Mouse (Mus musculus) kidney, postnatal 4 days (tissue): ENCODE data around the gene Ldlrad1.
A peak's percentile ranks its signal among the peaks of the same experiment; 100 is the strongest.

Experiments used
- DNase-seq, 2 experiments: peaks; one replicate each; pipeline ENCODE4 v3.0.0; 2021; ENCODE audit warnings: mixed read lengths in 2 of 2

Gene Ldlrad1

DNA sequence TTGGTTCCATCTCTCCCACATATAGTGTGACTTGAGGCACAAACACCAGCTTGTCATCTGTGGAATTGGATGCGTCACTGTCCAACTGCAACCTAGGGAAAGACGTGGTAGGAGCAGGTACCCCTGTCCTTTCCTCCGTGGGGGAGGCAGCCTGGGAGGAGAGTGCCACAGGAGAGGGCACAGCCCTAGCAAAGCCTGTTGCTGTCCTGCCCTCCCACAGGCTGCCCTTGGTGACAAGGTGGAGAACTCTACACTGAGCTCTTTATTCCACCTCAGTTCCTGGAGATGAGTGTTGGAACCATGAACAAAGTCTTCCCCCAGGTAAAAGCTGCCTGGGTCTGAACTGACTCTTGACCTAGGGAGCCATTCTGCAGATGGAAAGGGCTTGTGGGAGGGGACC, at the start of gene Ldlrad1:
TSS of gene Ldlrad1 (plus strand) at position 301 of the 400 bp plus-strand sequence.
- DNase-seq: no peak

DNA sequence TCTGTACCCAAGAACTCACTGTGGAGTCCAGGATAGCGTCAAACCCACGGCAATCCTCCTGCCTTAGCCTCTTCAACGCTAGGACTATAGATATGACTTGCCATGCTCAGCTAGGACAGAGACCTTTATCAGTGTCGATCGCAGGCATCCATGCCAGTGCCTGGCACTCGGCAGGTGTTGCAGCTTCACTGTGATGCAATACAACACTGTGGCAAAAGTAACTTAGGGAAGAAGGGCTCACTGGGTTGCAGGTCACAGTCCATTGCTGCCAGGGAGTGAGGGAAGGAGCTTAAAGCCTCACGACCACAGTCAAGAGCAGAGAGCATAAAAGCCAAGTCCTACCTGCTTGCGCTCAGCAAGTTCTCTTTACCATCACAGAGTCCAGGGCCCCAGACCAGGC, 48.8 kb upstream of the Ldlrad1 start:
- no peak for DNase-seq

DNA sequence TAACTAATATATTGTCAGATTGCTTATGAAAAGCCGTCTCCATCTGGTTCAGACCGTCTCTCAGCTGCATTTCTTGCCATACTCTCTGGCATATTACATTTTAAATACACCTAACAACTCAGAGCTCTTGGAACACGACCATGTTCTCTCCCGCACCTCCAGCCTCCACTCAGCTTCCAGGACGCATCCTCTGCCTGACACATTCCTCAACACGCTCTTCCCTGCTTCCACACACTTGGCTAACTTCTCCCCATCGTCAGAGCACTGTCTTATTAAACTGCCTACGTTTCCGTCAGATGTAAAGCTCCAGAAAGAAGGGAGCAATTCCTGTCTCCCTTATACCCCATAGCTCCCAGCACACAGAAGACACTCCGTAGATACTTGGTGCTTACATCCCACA, 45.6 kb upstream of the Ldlrad1 start:
- no peak for DNase-seq

DNA sequence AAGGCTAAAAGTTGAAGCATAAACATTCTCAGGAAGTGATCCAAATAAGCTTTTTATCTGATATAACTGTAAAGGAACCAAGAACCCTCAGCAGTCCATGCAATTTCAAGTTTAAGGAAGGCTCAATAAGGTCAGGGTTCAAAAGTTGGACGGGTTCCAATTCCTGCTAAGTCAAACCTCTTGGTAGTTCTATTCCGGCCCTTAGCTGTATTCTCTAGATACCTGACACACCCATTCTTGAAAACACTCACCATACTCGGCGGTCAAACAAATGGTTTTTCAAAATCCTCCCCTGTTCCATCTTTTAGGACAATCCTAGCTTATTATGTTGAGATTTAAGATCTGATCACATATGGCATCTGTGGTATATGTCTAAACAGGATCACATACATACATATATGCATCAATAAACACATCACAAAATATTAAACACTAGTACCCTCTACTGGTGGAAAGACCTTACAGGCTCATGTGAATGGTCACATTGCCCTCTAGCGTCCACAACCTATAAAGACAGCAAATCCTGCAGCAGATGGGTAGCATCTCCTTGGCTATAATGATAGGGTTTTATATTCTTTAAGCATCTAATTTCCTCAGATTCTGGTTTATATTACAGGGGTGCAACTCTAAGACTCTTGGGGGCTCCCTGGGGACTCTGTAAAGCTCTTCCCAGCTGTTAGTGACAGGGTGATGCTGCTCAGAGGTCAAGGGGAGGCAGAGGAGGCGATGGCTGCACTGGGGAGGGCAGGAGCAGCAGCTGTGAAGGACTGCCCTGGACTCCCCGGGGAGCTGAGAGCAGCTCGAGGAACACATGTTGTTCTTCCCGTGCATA, 45.0 kb upstream of the Ldlrad1 start:
- DNase-seq: peak; percentile 70 to 76

DNA sequence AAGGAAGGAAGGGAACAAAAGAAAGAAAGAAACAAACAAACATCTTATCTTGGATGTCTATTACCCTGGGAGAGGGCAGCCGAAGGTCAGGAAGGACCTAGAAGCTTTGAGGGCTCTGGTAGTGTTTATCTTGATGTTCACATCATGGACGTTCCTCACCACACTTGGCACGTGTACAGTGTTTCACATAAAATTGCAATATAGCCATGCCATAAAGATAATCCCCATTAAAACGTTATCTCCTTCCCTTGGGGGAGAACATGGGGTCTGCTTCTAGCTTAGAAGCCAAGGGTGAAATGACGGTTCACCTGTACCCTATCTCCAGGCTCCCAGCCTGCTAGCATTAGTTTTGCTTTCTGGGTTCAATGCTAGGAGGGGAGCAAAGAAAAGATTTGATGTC, 42.3 kb upstream of the Ldlrad1 start:
- DNase-seq: no peak

DNA sequence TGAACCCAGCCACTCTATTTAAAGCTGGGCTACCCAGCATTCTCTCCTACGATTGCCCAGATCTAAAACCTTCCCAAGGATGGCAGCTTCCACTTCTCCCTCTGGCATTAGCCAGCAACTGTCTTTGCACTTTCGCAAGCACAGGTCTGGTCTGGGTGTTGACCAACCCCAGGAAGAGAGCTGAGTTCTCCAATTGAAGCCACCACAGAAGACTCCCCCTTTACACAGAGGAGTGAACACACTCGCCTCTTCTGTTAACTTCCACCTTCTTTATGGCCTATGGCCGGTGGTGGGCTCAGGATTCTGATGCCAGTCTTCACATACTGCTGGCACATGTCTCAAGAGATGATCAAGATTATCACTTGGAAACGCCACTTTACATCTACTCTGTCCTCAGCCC, 41.2 kb upstream of the Ldlrad1 start:
- DNase-seq: no peak

DNA sequence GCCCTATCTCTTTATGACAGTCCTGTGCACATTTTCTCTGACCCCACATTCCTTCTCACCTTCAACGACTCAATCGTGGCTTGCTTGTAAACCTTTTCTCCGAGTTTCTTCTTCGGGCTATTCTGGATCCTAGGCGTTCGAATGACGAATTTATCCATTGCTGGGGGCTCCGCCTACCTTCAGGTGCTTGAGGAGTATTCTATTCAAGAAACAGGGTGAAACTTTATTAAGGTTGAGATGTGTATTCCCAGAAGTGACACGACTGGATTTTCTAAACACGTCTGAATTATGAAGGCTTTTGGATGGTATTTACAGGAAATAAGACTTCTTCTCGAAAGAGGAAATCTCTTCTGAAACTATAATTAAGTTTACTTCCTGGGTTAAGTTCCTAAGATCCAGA, 31.5 kb upstream of the Ldlrad1 start:
- DNase-seq: peak in 1 of 2 experiments; percentile 3

DNA sequence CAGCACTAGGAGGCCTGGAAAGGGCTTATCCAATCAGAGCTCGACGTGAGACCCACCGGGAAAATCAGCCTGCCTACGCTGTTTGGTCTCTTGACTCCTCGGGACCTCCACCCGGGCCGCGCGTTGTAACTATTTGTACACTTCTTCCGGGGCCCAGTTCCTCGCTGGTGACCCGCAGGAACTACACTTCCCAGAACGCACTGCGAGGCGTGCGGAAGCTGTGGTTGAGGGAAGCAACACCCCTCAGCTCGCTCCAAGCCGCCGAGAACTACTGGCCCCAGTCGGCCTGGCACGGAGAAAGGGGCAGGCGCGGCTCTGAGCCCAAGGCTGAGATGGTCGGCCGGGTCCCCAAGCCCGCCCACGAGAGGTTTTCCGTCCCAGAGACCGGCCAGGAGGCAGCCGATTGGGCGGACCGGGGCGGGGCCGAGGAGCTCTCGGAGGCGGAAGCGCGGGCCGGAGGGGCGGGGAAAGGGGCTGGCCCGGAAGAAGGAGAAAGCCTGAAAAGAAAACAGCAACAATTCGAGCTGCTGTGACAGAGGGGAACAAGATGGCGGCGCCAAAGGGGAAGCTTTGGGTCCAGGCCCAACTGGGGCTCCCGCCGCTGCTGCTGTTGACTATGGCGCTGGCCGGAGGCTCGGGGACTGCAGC, 30.7 kb upstream of the Ldlrad1 start, which contains the start of gene Tmem59:
TSS of gene Tmem59 (plus strand) at position 218 of the 648 bp plus-strand sequence.
- DNase-seq: peak; percentile 98 to 99

DNA sequence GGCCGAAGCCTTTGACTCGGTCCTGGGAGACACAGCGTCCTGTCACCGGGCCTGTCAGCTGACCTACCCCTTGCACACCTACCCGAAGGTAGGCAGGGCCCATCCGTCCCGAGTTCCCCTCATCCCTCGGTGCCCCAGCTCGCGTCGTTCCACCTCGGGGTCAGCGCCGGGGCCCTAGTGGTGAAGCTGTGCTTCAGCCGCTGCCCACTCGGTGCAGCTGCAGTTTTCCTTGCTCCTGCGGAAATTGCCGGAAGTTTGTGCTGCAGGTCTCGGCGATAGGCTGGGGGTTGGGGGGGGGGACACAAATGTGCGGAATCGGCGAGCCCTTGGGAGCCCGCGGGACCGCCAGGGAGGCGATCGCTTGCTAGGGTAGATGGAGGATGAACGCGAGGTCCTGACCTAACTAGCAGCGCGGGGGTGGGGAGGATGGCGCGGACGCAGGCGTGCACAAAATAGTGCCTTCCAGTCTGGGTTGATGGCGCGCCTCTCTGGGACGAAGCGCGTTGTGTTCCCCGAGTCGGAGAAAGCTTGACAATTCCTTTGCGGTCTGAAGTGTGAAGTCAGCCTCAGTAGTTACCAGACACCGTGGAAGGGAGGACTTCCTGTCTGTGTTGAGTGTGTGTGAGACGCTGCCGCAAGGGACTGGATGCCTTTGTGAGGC, 30.0 kb upstream of the Ldlrad1 start, which contains the start of gene Tceanc2:
TSS of gene Tceanc2 (minus strand) at position 287 of the 661 bp plus-strand sequence.
- peak; percentile 68 to 80 for DNase-seq

DNA sequence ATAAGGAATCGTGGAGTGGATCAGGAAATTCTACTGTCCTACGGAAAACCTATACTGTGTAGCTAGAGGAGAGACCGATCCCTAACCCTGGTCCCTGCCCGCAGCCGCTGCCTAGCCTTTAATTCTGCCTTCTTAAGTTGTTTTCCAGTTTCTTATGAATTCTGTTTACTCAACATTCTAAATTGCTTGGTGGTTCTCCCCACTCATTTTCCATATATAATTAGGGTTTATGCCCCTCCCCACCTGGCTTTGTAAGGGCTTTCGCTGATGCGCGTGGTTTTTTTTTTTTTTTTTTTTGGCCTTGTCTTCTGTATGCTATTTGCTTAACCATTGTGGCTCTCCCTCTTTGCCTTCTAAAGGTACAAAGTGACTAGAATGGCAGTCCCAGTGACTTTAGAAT, 29.4 kb upstream of the Ldlrad1 start:
- DNase-seq: no peak

DNA sequence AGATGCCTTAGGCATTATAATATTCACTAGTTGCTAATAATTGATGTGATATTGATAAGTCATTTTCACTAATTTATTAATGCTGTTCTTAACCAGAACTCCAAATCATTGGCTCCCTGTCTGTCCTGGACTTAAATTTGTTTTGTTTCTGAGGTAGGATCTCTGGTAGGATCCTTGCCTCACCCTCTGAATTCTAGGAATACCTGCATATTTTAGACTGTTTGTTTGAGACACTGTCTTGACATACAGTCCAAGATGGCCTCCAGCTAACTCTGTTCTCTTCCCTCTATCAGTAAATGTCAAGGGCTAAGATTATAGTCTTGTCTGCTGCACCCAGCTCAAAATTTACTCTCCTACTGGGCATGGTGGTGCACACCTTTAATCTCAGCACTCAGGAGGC, 28.2 kb upstream of the Ldlrad1 start:
- DNase-seq: no peak

DNA sequence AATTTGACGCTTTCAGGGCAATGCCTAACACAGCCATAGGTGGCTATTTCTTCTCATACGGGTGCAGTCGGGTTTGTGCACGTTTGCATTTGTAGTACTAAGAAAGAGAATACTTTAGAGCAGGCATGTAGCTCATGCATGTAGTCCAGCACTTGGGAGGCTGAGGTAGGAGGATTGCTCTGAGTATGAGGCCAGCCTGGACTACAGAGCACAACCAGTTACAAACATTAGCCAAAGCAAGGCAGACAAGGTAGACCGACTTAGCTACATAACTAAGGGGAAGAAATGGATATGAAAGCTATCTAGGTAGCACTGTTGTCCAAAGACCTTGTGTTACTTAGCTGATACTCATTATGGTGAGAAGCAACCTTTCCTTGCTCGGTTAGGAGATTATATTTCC, 27.1 kb upstream of the Ldlrad1 start:
- DNase-seq: no peak

DNA sequence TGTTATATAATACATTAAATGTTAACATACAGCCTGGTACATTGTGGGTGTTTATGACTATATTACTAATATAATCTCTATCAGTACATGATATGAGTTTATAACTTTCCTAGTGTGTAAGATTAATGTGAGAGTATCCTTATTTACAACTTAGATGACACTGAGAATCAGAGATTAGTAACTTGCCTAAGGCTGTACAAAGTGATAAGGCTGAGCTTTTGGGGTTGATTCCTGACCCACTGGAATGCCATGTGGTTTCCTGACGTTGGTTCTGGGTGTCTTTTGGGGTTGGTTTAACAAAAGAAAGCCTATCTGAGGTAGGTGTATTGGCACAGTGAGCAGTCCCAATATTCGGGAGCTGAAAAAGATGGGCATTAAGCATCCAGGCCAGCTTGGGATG, 26.2 kb upstream of the Ldlrad1 start:
- DNase-seq: no peak

DNA sequence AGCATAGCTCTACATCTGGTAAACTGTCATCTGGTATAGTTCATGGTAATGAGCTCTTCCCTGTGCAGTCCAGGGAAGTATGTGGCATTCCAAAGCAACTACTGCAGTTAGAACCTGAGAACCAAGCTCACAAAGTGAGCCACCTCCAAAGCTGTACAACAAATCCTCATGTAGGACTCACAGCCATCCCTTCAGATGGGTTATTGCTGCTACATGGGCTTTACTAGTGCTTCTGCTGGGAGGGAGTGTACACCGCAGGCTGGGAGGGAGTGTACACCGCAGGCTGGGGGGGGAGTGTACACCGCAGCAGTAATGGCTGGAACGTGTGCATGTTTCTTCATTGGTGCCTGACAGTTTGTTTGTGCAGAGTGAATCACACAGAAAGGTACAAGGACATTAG, 25.8 kb upstream of the Ldlrad1 start:
- DNase-seq: no peak

DNA sequence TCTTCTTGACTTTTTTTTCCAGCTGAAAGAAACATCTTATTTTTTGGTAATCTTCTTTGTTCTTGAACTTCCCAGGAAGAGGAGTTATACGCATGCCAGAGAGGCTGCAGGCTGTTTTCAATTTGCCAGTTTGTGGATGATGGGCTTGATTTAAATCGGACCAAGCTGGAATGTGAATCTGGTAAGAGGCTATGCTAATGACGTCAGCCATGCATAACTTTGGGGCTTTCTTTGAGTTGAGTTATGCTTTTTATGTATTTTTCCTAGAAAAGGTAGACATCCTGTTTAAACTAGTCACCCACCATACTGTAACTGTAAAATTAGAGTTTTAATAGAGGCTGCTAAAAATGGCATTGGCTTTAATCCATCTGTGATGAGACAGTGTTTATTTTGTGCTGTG, 23.3 kb upstream of the Ldlrad1 start:
- no peak for DNase-seq

DNA sequence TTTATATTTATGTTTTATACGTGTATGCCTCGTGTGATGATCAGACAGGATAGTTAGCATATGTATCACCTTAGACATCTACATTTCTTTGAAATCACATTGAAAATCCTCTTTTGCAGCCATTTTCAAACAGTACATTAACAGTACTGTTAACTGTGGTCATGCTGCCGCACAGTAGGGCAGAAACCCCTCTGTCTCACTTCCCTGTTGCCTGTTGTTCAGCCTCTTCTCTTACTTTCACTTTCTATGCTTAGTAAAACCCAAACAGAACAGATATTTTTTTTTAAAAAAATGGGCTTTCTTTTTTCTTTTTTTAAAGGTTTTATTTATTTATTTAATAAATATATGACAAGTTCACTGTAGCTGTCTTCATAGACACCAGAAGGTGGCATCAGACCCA, 15.1 kb upstream of the Ldlrad1 start:
- DNase-seq: no peak

DNA sequence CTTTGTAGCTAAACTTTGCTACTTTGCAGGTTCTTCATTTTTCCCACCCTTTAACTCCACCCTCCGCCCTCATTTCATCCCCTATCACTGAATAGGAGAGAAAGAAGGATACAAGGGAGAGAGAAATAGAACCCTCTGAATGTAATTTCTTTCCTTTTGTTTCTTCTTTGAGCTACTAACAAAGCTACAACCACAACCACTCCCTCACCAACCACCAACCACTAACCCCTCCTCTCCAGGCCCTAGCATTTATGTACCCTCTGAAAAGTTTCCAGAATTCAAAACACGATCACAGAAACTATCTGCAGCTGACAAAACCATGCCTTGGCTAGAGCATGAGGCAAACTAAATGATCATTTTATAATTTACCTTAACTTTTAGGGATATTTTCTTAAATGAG, 12.5 kb upstream of the Ldlrad1 start:
- DNase-seq: no peak

DNA sequence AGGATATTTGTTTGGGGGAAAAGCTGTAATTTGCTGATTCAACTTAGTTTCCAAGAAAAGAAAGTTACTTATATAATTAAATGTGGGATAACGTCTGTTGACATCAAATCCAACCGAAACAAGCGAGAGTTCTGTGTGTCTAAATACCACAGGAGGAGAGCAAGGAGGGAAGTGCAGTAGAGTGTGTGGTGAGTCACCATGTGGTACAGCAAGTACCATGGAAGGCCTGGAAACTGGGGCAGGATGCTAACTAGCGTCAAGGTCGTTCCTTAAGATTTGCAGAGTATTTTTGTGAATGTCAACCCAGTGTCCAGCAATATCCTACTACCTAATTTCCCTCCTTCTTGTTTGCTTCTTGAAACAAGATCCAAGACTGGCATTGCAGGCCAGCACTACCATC, 10.9 kb upstream of the Ldlrad1 start:
- DNase-seq: no peak

DNA sequence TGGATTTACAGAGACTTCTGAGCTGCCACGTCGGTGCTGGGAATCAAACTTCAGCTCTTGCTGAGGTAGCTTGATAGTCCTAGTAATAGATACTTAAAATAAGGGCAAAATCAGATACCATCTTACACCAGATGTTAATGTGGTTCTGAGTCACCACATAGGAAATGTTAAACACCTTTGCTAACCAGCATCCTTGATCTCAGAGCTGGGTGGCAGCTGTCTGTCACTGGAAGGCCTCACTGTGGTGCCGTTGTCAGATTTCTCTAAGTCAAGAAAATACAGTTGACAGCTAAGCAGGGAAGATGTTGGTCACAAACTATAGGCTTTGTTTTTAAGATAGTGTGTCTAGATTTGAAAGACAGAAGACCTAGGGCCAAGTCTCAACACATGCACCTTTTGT, 7.2 kb upstream of the Ldlrad1 start:
- DNase-seq: no peak

DNA sequence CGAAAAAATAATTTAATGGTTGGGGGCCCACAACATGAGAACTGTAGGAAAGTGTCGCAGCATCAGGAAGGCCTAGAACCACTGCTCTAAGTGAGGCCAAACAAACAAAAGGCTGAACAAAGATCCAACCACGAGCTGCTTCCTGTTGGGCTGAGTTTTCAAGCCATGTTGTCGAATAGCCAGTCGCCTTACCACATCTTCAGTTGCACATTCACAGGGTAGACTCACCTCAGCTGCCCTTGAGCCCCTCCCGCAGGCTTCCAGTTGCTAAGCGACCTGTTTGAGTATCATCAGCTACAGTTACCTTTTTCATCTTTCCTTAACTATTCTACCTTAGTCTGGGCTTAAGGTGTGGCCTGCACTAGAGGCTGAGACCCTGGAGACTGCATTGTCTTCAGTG, 6.0 kb upstream of the Ldlrad1 start:
- DNase-seq: no peak

DNA sequence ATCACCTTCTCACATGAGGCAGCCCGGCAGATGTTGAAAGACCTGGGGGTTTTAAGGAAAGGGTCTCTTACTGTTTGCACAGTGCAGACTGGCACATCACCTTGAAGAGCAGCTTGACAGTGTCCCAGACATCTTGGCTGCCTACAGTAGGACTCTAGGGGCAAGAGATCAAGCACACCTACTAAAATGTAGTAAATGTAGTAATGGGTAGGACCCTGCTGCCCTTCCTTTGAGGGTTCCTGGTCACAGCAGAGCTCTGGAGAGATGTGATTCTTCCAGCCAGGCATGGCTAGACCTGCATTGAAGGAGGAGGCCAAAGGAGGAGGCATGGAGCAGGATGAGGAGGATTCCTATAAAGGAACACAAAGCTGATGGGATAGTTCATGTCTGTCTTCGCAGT, 2.0 kb upstream of the Ldlrad1 start:
- no peak for DNase-seq

DNA sequence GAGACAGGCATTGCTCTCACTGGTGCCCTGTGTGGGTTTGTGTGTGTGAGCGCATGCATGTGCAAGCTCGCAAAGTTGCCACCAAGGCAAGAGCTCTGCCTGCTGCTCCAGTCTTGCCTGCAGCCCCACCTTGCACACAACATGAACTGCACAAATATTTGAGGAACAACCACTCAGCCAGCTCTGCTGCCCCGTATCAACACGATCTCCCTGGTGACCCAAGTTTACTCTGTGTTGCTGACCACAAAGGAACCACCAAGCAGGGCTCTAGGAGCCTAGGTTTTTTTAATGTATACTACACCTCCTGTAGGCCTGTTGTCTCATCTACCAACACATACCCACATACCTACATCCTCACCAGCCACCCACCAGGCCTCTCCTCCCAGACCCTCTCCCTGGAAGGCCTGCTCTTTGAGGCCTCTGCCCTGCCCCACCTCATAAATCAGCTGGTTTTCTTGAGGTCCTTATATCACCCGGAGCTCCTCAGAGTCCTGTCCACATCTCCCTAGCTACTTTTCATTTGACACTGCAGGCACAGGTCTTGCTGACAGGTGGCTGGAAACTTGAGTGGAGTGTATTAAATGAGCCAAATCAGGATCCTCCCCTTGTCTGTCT, 1.6 kb downstream of the Ldlrad1 start:
- DNase-seq: no peak

DNA sequence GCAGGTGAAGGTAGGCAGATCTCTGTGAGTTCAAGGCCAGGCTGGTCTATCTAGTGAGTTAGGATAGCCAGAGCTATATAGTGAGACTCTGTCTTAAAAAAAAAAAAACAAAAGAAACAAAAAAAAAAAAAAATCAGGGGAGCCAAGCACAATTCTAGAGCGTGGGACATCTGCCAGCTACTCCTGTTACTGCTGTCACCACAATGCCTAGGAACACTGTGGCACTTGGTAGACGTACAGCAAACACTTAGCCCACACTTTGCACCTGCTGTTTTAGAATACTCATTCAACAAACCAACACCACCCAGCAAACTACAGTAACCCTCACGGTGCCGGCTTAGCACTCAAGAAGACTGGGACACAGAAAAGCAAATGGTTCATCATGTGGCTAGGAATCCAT, 2.5 kb downstream of the Ldlrad1 start:
- no peak for DNase-seq
